Mouse (Mus musculus): ENCODE results near the gene Gimap4. TPM values are rescaled to one million over a fixed set of nuclear protein-coding genes. Genes with fewer than 3 reads are reported as not detected.

Gene Gimap4
- polyA plus RNA-seq, 1 experiment: not detected

DNA sequence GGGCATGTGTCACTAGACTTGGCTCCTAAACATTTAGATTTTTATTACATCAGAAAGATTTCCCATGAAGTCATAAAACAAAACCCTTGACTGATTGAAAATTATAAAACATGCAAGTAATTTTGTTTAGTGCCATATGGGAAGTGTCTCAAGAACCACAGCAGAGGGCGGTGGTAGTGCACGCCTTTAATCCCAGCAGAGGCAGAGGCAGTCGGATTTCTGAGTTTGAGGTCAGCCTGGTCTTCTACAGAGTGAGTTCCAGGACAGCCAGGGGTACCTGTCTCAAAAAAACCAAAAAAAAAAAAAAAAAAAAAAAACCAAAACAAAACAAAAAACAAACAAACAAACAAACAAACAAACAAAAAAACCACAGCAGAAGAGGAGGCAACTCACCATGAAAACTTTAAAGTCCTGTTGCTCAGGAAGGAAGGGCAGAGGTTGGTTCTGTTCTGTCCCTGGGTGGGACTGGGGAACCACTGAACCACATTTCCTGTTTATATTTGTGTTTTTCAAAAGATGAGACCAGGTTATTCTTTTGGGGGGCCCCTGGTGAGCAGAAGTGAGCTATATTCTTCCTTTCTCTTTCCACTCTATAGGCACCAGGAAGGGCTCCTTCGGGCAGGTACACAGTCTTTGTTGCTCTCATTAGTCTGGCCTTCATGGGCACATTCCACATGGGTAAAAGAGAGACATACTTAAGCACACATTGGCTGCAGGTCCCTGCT is 12.6 kb downstream of the Gimap4 start:
- Histone ChIP-seq H3K36me3 (ENCODE audit: control insufficient read depth) (no peaks in the 10 kb centered on the region), H3K4me1 (ENCODE audit: control insufficient read depth) (no peaks in the 10 kb centered on the region), H3K9me3 (ENCODE audit: control insufficient read depth, low read length) (no peaks in the 10 kb centered on the region), H3K4me3 (replicated peaks) (no peak overlapping the region), H3K27me3 (ENCODE audit: control insufficient read depth) (no peaks in the 10 kb centered on the region)
- no peak for TF ChIP-seq TAL1 (IDR thresholded peaks at IDR 0.05; ENCODE audit: low read length)
- TF ChIP-seq GATA1 (IDR thresholded peaks at IDR 0.05; ENCODE audit: low read length): no peak

DNA sequence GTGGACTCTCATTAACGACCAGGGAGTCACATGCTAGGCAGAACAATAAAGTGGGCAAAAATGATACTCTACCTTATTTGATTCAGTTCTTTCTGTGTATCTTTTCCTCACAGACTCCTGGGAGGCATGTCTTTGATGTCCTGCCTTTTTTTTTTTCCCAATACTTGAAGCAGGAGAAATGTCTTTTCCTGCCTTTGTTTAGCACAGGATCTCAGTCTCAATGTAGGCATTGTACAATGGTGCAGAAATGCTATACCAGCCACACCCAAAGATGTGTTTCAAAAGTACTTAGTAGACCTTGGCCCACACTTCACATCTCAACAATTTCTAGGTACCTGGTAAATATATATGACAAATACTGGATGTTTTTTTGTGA is 13.2 kb downstream of the Gimap4 start:
- no peak overlapping the region for H3K4me3 ChIP-seq (replicated peaks)
- no peak for TF ChIP-seq GATA1 (IDR thresholded peaks at IDR 0.05; ENCODE audit: low read length)
- TF ChIP-seq TAL1 (IDR thresholded peaks at IDR 0.05; ENCODE audit: low read length): no peak
- no peaks in the 10 kb centered on the region for H3K36me3 ChIP-seq (ENCODE audit: control insufficient read depth)
- no peaks in the 10 kb centered on the region for H3K9me3 ChIP-seq (ENCODE audit: control insufficient read depth, low read length)
- no peaks in the 10 kb centered on the region for H3K27me3 ChIP-seq (ENCODE audit: control insufficient read depth)
- no peaks in the 10 kb centered on the region for H3K4me1 ChIP-seq (ENCODE audit: control insufficient read depth)

DNA sequence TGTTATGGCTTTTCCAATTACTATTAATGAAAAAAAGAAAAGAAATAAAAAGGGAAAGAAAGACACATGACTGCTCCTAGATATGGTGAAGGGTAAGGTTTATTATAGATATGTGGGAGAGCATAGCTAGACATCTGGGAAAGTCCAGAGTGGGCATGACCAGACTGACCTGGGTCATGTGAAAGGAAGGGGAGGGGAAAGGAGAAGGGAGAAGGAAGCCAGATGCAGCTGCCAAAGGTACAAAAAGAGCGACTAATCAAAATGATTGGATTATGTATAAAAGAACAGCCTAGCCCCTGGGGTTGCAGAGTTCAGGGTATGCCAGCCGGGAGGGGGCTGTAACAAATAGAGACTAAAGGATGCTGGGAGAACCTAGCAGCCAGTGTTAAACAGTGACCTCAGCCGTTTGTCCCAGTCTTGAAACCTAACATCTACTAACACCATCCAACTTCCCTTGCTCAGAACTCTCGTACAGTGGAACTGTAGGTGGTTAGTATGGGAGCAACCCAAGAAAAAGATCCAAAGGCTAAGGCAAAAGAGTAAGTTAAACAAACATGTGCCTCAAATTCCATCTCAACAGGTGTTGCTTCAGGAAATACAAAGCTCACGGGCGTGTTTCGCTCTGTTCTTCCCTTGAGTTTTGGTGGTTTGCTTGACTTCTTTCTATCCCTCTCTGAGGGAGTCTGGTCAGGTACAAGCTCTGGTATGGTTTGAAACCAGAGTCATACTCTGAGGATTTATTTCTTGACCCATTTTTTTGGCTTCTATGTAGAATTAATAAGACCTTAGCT is 13.9 kb downstream of the Gimap4 start:
- no peaks in the 10 kb centered on the region for H3K4me1 ChIP-seq (ENCODE audit: control insufficient read depth)

DNA sequence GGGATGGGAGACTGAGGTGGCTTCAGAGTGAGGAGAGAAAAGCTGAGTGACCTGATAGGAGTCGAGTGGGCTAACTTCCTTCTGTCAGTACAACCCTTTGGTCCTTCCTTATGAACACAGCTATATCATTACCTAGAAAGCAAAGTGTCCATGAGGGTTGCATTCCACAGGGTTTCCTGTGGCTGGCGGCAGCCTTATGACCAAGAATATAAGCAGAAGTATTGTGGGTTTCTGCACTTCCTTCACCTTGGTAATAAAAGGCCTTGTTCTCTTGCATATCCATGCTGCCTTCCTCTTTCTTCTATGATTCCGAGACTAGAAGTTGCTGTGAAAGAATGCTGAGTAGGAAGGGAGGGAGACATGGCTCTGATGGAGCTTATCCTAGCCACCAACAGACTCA is 14.5 kb downstream of the Gimap4 start:
- TF ChIP-seq GATA1 (IDR thresholded peaks at IDR 0.05; ENCODE audit: low read length) (no peak), TAL1 (IDR thresholded peaks at IDR 0.05; ENCODE audit: low read length) (no peak)
- Histone ChIP-seq H3K9me3 (ENCODE audit: control insufficient read depth, low read length) (no peaks in the 10 kb centered on the region), H3K36me3 (ENCODE audit: control insufficient read depth) (no peaks in the 10 kb centered on the region), H3K4me1 (ENCODE audit: control insufficient read depth) (no peaks in the 10 kb centered on the region), H3K4me3 (replicated peaks) (no peak overlapping the region), H3K27me3 (ENCODE audit: control insufficient read depth) (no peaks in the 10 kb centered on the region)

More for the DNA sequence above, 13.9 kb downstream of the Gimap4 start:
- Histone ChIP-seq H3K9me3 (ENCODE audit: control insufficient read depth, low read length) (no peaks in the 10 kb centered on the region), H3K4me3 (replicated peaks) (no peak overlapping the region), H3K27me3 (ENCODE audit: control insufficient read depth) (no peaks in the 10 kb centered on the region), H3K36me3 (ENCODE audit: control insufficient read depth) (no peaks in the 10 kb centered on the region)
- TF ChIP-seq GATA1 (IDR thresholded peaks at IDR 0.05; ENCODE audit: low read length) (no peak), TAL1 (IDR thresholded peaks at IDR 0.05; ENCODE audit: low read length) (no peak)

DNA sequence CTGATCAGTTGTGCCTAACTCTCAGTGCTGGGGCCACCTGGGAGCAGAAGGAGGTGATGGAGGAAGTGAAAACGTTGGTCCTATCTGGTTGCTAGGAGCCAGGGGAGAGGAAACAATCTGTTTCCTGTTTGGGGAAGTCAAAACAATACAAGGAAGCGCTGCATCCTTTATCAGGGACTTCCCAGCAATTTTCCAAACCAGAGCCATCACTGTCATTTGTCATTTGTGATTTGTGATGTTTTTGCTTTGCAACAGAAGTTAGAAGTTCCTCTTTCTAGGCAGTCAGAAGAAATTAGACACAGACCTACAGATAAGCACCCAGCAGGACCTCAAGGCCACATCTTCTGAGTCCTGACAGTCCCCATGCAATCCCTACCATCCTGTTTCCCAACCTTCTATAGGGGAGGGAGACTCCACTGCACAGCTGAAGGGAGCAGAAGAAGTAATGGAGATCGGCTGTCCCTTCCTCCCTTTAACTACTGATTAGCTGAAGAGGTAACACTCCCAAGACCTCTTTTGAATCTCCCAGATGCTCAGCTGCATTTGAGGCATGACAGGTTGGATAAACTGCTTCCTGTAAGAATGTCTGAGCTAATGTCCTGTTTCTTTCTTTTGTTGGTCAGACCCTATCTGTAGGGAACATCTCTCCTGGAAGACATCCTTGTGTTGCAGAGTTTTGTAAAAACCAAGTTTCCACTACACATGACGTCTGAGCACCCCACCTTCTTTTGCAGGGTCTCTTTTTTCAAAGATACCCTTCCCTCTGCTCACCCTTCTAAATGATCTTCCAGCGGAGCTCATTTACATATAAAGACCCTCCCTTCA is 16.1 kb downstream of the Gimap4 start:
- Histone ChIP-seq H3K27me3 (ENCODE audit: control insufficient read depth) (no peaks in the 10 kb centered on the region), H3K4me1 (ENCODE audit: control insufficient read depth) (no peaks in the 10 kb centered on the region), H3K9me3 (ENCODE audit: control insufficient read depth, low read length) (no peaks in the 10 kb centered on the region), H3K4me3 (replicated peaks) (no peak overlapping the region), H3K36me3 (ENCODE audit: control insufficient read depth) (no peaks in the 10 kb centered on the region)
- no peak for TF ChIP-seq TAL1 (IDR thresholded peaks at IDR 0.05; ENCODE audit: low read length)
- TF ChIP-seq GATA1 (IDR thresholded peaks at IDR 0.05; ENCODE audit: low read length): no peak

DNA sequence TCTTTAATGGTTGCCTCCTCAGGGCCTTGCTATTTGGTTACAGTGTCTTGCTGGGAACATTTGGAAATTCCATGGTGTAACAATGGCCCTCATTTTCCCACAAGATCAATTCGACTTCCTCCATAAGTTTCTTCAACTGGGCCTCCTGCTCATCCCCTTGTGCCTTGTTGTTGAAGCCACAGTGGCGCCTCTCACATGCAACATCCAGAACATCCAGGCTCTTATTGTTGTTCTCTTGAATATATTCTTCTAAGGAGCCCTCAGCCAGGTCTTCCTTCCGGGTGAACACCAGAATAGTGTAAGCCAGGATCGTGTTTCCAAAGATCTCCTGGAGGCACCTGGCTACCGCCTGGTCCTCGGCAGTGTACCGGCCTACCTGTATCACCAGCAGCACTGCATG is 17.8 kb downstream of the Gimap4 start:
- TF ChIP-seq GATA1 (IDR thresholded peaks at IDR 0.05; ENCODE audit: low read length): no peak
- TF ChIP-seq TAL1 (IDR thresholded peaks at IDR 0.05; ENCODE audit: low read length): no peak
- no peaks in the 10 kb centered on the region for H3K27me3 ChIP-seq (ENCODE audit: control insufficient read depth)

DNA sequence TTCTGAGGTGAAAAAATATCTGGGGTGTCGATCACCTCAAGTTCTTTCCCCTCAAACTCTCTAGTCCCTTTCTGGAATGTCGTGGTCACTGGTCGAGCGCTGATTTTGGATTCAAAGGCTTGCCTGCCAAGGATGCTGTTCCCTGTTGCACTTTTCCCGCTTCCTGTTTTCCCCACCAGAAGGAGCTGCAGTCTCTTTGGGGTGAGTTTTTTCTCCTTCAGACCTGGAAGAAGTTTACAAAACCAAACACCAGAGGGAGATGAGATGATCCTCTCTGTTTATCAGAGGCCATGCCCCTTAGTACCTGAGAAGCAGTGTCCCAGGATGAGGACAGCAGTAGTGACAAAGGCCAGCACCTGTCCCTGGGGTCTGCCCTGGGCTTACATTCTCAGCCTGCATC is 18.3 kb downstream of the Gimap4 start:
- Histone ChIP-seq H3K4me3 (replicated peaks) (no peak overlapping the region), H3K36me3 (ENCODE audit: control insufficient read depth) (no peaks in the 10 kb centered on the region), H3K9me3 (ENCODE audit: control insufficient read depth, low read length) (no peaks in the 10 kb centered on the region), H3K27me3 (ENCODE audit: control insufficient read depth) (no peaks in the 10 kb centered on the region), H3K4me1 (ENCODE audit: control insufficient read depth) (no peaks in the 10 kb centered on the region)
- no peak for TF ChIP-seq TAL1 (IDR thresholded peaks at IDR 0.05; ENCODE audit: low read length)
- no peak for TF ChIP-seq GATA1 (IDR thresholded peaks at IDR 0.05; ENCODE audit: low read length)

More for the DNA sequence above, 17.8 kb downstream of the Gimap4 start:
- Histone ChIP-seq H3K36me3 (ENCODE audit: control insufficient read depth) (no peaks in the 10 kb centered on the region), H3K4me3 (replicated peaks) (no peak overlapping the region), H3K4me1 (ENCODE audit: control insufficient read depth) (no peaks in the 10 kb centered on the region), H3K9me3 (ENCODE audit: control insufficient read depth, low read length) (no peaks in the 10 kb centered on the region)

DNA sequence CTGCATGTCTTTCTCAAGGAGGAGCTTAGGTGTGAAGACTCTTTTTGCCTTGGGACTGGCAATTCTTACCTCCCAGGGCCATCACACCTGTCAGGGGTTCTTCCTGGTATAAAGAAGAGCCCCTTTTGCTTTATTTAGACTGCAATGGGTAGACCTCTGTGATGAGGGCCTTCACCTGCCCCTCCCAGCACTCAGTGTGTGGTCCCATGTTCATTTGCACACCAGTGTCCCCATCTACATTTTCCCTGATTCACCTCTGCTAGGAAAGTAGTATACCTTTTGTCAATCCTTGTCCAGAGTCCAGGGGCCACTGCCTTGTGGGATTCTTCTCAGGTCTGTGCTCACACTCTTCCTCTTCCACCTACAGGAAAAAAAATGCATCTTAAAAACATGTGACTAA is 19.8 kb downstream of the Gimap4 start:
- TF ChIP-seq GATA1 (IDR thresholded peaks at IDR 0.05; ENCODE audit: low read length) (no peak), TAL1 (IDR thresholded peaks at IDR 0.05; ENCODE audit: low read length) (no peak)
- H3K27me3 ChIP-seq (ENCODE audit: control insufficient read depth): no peaks in the 10 kb centered on the region
- H3K36me3 ChIP-seq (ENCODE audit: control insufficient read depth): no peaks in the 10 kb centered on the region
- no peaks in the 10 kb centered on the region for H3K4me1 ChIP-seq (ENCODE audit: control insufficient read depth)
- no peak overlapping the region for H3K4me3 ChIP-seq (replicated peaks)
- H3K9me3 ChIP-seq (ENCODE audit: control insufficient read depth, low read length): no peaks in the 10 kb centered on the region

DNA sequence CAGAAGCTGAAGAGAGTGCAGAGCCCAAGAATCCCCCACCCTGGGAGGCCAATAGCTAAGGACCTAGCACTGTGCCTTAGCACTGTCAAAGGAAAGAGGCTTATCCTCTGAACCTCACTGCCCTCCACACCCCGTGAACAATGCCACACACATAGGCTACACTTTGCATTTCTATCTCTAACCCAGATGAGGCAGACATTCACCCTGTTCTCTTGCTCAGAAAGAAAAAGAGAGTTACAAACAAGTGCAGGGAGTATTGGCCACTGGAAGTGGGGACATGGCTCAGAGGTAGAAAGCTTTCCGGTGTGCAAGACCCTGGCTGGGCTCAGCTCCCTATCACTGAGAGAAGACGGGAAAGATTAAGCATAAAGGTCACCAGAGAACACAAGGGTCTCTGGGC is 21.8 kb downstream of the Gimap4 start:
- no peaks in the 10 kb centered on the region for H3K36me3 ChIP-seq (ENCODE audit: control insufficient read depth)
- H3K4me3 ChIP-seq (replicated peaks): no peak overlapping the region
- H3K4me1 ChIP-seq (ENCODE audit: control insufficient read depth): no peaks in the 10 kb centered on the region
- no peaks in the 10 kb centered on the region for H3K9me3 ChIP-seq (ENCODE audit: control insufficient read depth, low read length)
- no peaks in the 10 kb centered on the region for H3K27me3 ChIP-seq (ENCODE audit: control insufficient read depth)
- TF ChIP-seq TAL1 (IDR thresholded peaks at IDR 0.05; ENCODE audit: low read length): no peak
- no peak for TF ChIP-seq GATA1 (IDR thresholded peaks at IDR 0.05; ENCODE audit: low read length)

All from erythroblast, embryonic 14.5 days (primary cell).